Mouse (Mus musculus): ENCODE results near the gene Nrg3. TPM values are rescaled to one million over a fixed set of nuclear protein-coding genes. Genes with fewer than 3 reads are reported as not detected.
"Not testable (repeated sequence)": the region's sequence is repeated elsewhere in the genome, so short reads cannot be mapped to it uniquely, and the experiment has no call there.

Gene Nrg3
- total and polyA plus RNA-seq, 3 experiments = not detected

GRCm38 (mm10) chr14:39117977-39118376 lies 354.9 kb downstream of the Nrg3 start:
- H3K9me3 ChIP-seq (replicated peaks; ENCODE audit: insufficient read depth, low read length) = no peaks in the 10 kb centered on the region
- no peak overlapping the region for H3K9ac ChIP-seq (ENCODE audit: control insufficient read depth, low read depth, low read length, poor library complexity, severe bottlenecking)
- H3K27ac ChIP-seq (ENCODE audit: control insufficient read depth, low read depth, low read length) = no peak overlapping the region
- H3K36me3 ChIP-seq (ENCODE audit: control insufficient read depth in 1 of 2, insufficient read depth in 2 of 2, low read length in 2 of 2) = no peaks in the 10 kb centered on the region
- no peak overlapping the region for H3K4me3 ChIP-seq (ENCODE audit: control insufficient read depth in 1 of 2, insufficient read depth in 1 of 2, low read depth in 2 of 2, low read length in 2 of 2)
- no peaks in the 10 kb centered on the region for H3K79me2 ChIP-seq (ENCODE audit: control insufficient read depth, insufficient read depth, low read length, poor library complexity)
- no peaks in the 10 kb centered on the region for H3K4me1 ChIP-seq (ENCODE audit: control insufficient read depth in 1 of 2, insufficient read depth in 2 of 2, low read length in 2 of 2)
- TF ChIP-seq TAL1 (IDR thresholded peaks at IDR 0.05; ENCODE audit: low read length) (no peak), KAT2A (conservative IDR thresholded peaks at IDR 0.05; ENCODE audit: low read depth, low read length) (no peak), GATA1 (IDR thresholded peaks at IDR 0.05; ENCODE audit: low read depth, low read length) (no peak), ELF1 (IDR thresholded peaks at IDR 0.05; ENCODE audit: low read depth, low read length) (no peak), RCOR1 (IDR thresholded peaks at IDR 0.05; ENCODE audit: low read depth, low read length) (no peak), MYC (IDR thresholded peaks at IDR 0.05; ENCODE audit: low read depth, low read length) (no peak), ZMIZ1 (IDR thresholded peaks at IDR 0.05; ENCODE audit: low read depth, low read length) (no peak), NRF1 (IDR thresholded peaks at IDR 0.05; ENCODE audit: insufficient read depth, low read depth, low read length, poor library complexity, severe bottlenecking) (no peak), SMC3 (IDR thresholded peaks at IDR 0.05; ENCODE audit: low read depth, low read length) (no peak), ZC3H11A (IDR thresholded peaks at IDR 0.05; ENCODE audit: low read depth, low read length) (no peak), CTCF (IDR thresholded peaks at IDR 0.05 in 2 of 3, conservative IDR thresholded peaks at IDR 0.05 in 1 of 3; ENCODE audit: control insufficient read depth in 1 of 3, insufficient read depth in 1 of 3, low read depth in 2 of 3, low read length in 3 of 3, poor library complexity in 1 of 3, severe bottlenecking in 1 of 3) (no peak), ETS1 (IDR thresholded peaks at IDR 0.05; ENCODE audit: low read depth, low read length) (no peak), MXI1 (IDR thresholded peaks at IDR 0.05; ENCODE audit: low read depth, low read length) (no peak), EP300 (IDR thresholded peaks at IDR 0.05; ENCODE audit: low read depth in 1 of 2, low read length in 2 of 2) (no peak), ZKSCAN1 (IDR thresholded peaks at IDR 0.05; ENCODE audit: low read depth, low read length) (no peak), CHD1 (IDR thresholded peaks at IDR 0.05; ENCODE audit: low read depth, low read length) (no peak), E2F4 (IDR thresholded peaks at IDR 0.05; ENCODE audit: borderline replicate concordance, low read depth, low read length) (no peak), POLR2AphosphoS2 (IDR thresholded peaks at IDR 0.05; ENCODE audit: low read length) (no peak), CHD2 (IDR thresholded peaks at IDR 0.05; ENCODE audit: low read length) (no peak)
- DNase-seq (ENCODE audit: low read depth, low spot score) = no peak
- H3K27me3 ChIP-seq (ENCODE audit: control insufficient read depth in 1 of 2, insufficient read depth in 2 of 2, low read length in 2 of 2) = no peaks in the 10 kb centered on the region

DNA sequence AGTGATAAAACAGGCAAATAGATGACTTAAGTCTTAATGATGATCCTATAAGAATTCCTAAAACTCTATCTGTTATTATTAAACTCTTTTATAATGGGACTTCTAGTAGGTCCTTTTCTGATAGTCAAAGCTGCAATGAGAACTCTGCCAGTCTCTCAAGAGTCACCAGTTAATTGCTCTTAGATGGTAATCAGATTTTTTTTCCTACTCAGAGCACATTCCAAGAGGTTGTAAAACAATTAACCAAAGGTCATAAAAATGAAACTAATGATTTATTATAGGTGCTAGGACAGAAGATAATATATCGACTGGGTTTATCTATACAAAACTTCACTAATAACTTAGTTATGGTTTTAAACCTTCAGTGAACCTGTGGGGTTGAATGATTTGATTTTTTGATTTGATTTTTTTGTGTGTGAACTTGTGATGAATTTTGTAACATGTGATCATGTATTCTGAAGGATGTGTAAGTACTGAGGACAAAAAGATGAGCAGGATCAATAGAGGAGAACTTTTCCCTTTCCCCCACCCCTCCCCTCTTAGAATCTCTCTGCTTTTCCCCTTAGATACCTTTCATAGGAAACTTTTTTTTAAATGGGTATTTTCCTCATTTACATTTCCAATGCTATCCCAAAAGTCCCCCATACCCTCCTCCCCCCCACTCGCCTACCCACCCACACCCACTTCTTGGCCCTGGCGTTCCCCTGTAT lies 356.2 kb downstream of the Nrg3 start:
- H3K9ac ChIP-seq (ENCODE audit: control insufficient read depth, low read depth, low read length, poor library complexity, severe bottlenecking); H3K4me3 ChIP-seq (ENCODE audit: control insufficient read depth in 1 of 2, insufficient read depth in 1 of 2, low read depth in 2 of 2, low read length in 2 of 2); H3K4me1 ChIP-seq (ENCODE audit: control insufficient read depth in 1 of 2, insufficient read depth in 2 of 2, low read length in 2 of 2); H3K27ac ChIP-seq (ENCODE audit: control insufficient read depth, low read depth, low read length); H3K27me3 ChIP-seq (ENCODE audit: control insufficient read depth in 1 of 2, insufficient read depth in 2 of 2, low read length in 2 of 2); H3K9me3 ChIP-seq (replicated peaks; ENCODE audit: insufficient read depth, low read length); H3K36me3 ChIP-seq (ENCODE audit: control insufficient read depth in 1 of 2, insufficient read depth in 2 of 2, low read length in 2 of 2); H3K79me2 ChIP-seq (ENCODE audit: control insufficient read depth, insufficient read depth, low read length, poor library complexity); DNase-seq (ENCODE audit: low read depth, low spot score): not testable (repeated sequence)

All from MEL (cell line).